Mouse (Mus musculus) bone marrow macrophage, adult 2 months (primary cell): ENCODE data around the gene Rcn2.

Experiments
- CTCF ChIP-seq: IDR thresholded peaks from 2 replicates; pipeline ENCODE4 v1.5.1; 2012; ENCODE audit warnings: low read depth, mild to moderate bottlenecking, low read length, moderate library complexity
- POLR2A ChIP-seq: IDR thresholded peaks from 2 replicates; pipeline ENCODE4 v1.6.1; 2012; ENCODE audit warnings: mild to moderate bottlenecking, low read depth, low read length, borderline replicate concordance

DNA sequence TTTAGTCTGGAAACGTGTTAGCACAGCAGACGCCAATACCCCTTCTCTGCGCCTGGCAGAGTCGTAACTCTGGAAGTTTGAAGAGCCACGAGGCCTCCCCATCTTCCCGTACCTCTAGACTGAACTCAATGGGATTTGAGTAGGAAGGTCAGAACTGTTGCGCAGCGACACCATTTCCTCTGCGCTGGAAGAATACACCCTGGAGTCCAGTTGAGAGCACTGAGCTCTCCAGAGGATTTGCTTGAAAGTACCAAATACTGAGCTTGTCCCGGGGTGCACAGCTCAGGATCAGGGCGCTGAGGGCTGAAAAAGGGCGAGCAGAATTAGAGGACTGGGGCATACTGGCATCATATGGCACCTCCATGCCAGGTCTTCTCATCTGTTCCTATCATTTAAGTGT lies 33.2 kb downstream of the Rcn2 start:
- no peak for TF ChIP-seq CTCF
- TF ChIP-seq POLR2A, result no peak
